Mouse (Mus musculus) liver, embryonic 14.5 days (tissue): ENCODE results near the gene Naip5. TPM values are rescaled to one million over a fixed set of nuclear protein-coding genes. Genes with fewer than 3 reads are reported as not detected.
"Not testable (repeated sequence)": the region's sequence is repeated elsewhere in the genome, so short reads cannot be mapped to it uniquely, and the experiment has no call there.

Experiments used
- ATAC-seq: fragments of 200-750 bp; cut with Nextera tagmentation; 2 replicates; pipeline ENCODE4 v1.8.0; 2017; ENCODE audit warnings: moderate number of reproducible peaks, mild to moderate bottlenecking, moderate library complexity; ENCODE audit not compliant: insufficient read depth
- DNase-seq, 3 experiments: peaks; one replicate each; pipeline ENCODE4 v3.0.0-alpha.2; 2012 to 2013; ENCODE audit warnings: low read depth in 3 of 3, low spot score in 3 of 3
- H3K27ac ChIP-seq: fragments of 300-500 bp; sonication (generic); 2 replicates; pipeline ENCODE4 v1.5.1; 2014; ENCODE audit warnings: moderate library complexity, mild to moderate bottlenecking, control low read depth, inconsistent platforms
- H3K27me3 ChIP-seq: fragments of 300-500 bp; sonication (generic); 2 replicates; pipeline ENCODE4 v1.6.1; 2014; ENCODE audit warnings: mild to moderate bottlenecking, low read length, moderate library complexity; ENCODE audit not compliant: control insufficient read depth, insufficient read depth
- H3K36me3 ChIP-seq: fragments of 300-500 bp; sonication (generic); replicated peaks from 2 replicates; pipeline ENCODE4 v1.6.1; 2014; ENCODE audit warnings: low read depth; ENCODE audit not compliant: control insufficient read depth, insufficient read depth
- H3K4me1 ChIP-seq, 2 experiments: fragments of 200-500 bp in 1 of 2; fragments of 300-500 bp in 1 of 2; sonication (generic) in 1 of 2; replicated peaks; 2 replicates each; pipeline ENCODE4 v1.6.1; 2012 to 2014; ENCODE audit warnings: antibody characterized with exemption in 1 of 2, inconsistent platforms in 1 of 2, low read length in 1 of 2; ENCODE audit not compliant: control insufficient read depth in 2 of 2, insufficient read depth in 2 of 2
- H3K4me2 ChIP-seq: fragments of 300-500 bp; sonication (generic); 2 replicates; pipeline ENCODE4 v1.6.1; 2014; ENCODE audit warnings: low read depth, mild to moderate bottlenecking, control low read depth, moderate library complexity
- H3K4me3 ChIP-seq, 2 experiments: fragments of 200-500 bp in 1 of 2; fragments of 300-500 bp in 1 of 2; sonication (generic) in 1 of 2; 2 replicates each; pipeline ENCODE4 v1.5.1; 2012 to 2014; ENCODE audit warnings: low read depth in 2 of 2, low read length in 2 of 2, mild to moderate bottlenecking in 2 of 2, control low read depth in 1 of 2, inconsistent platforms in 1 of 2, moderate library complexity in 1 of 2; ENCODE audit not compliant: insufficient read depth in 1 of 2
- H3K9ac ChIP-seq: fragments of 300-500 bp; sonication (generic); replicated peaks from 2 replicates; pipeline ENCODE4 v1.6.1; 2014; ENCODE audit warnings: mild to moderate bottlenecking, control low read depth, moderate library complexity
- H3K9me3 ChIP-seq: fragments of 300-500 bp; sonication (generic); 2 replicates; pipeline ENCODE4 v1.6.1; 2016; ENCODE audit warnings: low read length, mixed read lengths; ENCODE audit not compliant: control insufficient read depth
- CTCF ChIP-seq: IDR thresholded peaks from 2 replicates; pipeline ENCODE4 v1.5.1; 2016; ENCODE audit warnings: antibody characterized with exemption, low read depth, control low read depth
- EP300 ChIP-seq: IDR thresholded peaks from 2 replicates; pipeline ENCODE4 v1.6.1; 2016; ENCODE audit warnings: antibody characterized with exemption, low read depth
- WGBS: fragments of 180-500 bp; shearing (Covaris S2); extraction: QIAGEN DNeasy Blood & Tissue Kit; methylation state at CpG from one replicate; pipeline ENCODE4 v1.1.7; 2014; ENCODE audit not compliant: insufficient replicate concordance; 5-methylcytosine and 5-hydroxymethylcytosine counted together
- polyA plus RNA-seq, 2 experiments: library from polyadenylated mRNA; depleted of rRNA in 1 of 2; stranded (reverse) in 1 of 2; unstranded in 1 of 2; fragments of >200 nt; fragmentation: Nextera tagmentation in 1 of 2; extraction: Ambion mirVana in 1 of 2; gene quantifications; 2 replicates each; pipeline versions ENCODE4 v1.2.1 to v1.2.3; 2012 to 2014

Naip5 gene
- polyA plus RNA-seq, 2 experiments: 0.34 to 0.95 TPM

DNA sequence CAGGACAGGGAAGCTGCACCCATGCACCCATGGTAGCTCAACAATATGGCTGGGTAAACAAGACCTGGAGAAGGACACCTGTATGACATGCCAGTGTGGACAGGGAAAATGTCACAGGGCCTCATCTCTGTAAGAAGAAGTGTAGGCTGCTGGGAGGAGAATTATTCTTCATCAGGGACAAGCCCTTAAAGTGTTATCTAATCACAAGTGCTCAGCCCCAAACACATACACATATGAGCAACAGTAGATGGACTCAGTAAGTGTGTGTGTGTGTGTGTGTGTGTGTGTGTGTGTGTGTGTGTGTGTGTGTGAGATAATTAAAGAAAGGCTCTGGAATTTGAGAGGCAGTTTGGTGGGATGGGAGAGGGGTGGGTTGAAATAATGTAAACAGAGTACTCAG lies 45.3 kb downstream of the Naip5 start:
- Histone ChIP-seq H3K27me3 (no peaks in the 10 kb centered on the region), H3K9ac (no peak overlapping the region), H3K4me2 (peak overlapping the region; percentile 64), H3K4me1 (peaks cover 6 to 9% of the 10 kb centered on the region in 2 experiments; a peak in 3 of 4 replicates), H3K27ac (no peak overlapping the region), H3K9me3 (no peaks in the 10 kb centered on the region), H3K36me3 (no peaks in the 10 kb centered on the region), H3K4me3 (peak overlapping the region; percentile 27 to 42; a peak in 2 of 4 replicates)
- DNase-seq: no peak
- peak; percentile 63 for ATAC-seq
- TF ChIP-seq CTCF (no peak), EP300 (peak; percentile 40; the same call in 1 of the 2 replicates)

DNA sequence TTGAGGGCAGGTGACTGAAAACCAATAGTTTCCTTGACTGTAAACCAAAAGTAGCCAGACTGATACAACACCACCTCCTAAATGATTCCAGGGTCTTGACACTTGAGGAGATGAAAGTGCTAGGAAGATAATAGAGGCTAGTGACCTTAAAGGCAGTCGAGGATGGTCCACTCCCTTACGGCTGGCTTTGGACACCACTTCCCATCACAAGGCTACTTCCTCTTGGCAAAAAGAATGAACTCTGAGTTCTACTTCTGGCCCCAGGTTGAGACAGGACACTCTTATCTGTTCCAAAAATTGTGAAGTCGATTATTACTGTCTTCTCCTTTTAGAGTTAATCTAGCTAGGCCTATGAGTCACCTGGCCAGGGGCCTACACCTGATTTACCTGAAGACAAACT lies 50.7 kb downstream of the Naip5 start:
- H3K9me3 ChIP-seq: no peaks in the 10 kb centered on the region
- no peak overlapping the region for H3K4me2 ChIP-seq
- no peak overlapping the region for H3K4me3 ChIP-seq
- DNase-seq: no peak
- TF ChIP-seq CTCF (no peak), EP300 (no peak)
- no peaks in the 10 kb centered on the region for H3K27me3 ChIP-seq
- peaks cover 2% of the 10 kb centered on the region in 2 experiments; a peak in 1 of 4 replicates for H3K4me1 ChIP-seq
- no peak overlapping the region for H3K27ac ChIP-seq
- 47% methylated on average over 3 of the region's 3 CpGs for WGBS
- no peak overlapping the region for H3K9ac ChIP-seq
- no peaks in the 10 kb centered on the region for H3K36me3 ChIP-seq
- ATAC-seq: no peak

DNA sequence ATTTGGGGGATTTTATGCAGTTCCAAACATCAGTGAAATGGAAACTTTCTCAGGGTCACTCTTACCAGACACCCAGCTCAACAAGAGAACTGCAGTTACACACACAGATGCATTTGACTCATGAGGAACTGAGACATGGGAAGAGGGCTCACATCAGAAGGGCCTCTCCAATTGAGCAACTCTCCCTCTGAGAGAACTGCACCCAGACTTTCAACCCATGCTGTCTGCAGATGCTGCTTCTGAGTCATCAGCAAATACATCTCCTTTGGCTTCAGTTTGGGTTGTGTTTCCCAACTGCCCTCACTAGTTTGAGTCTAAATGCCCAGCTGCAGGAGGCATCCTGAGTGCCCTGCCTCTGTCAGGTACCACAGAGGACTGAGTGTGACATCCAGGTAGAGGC lies 63.0 kb downstream of the Naip5 start:
- H3K9ac ChIP-seq, ATAC-seq, H3K4me2 ChIP-seq, H3K9me3 ChIP-seq, H3K4me1 ChIP-seq, H3K4me3 ChIP-seq, H3K27me3 ChIP-seq, H3K27ac ChIP-seq, H3K36me3 ChIP-seq: not testable (repeated sequence)
- DNase-seq: peak in 1 of 3 experiments; percentile 17

- H3K4me1 ChIP-seq, DNase-seq, H3K27me3 ChIP-seq, H3K9ac ChIP-seq, H3K27ac ChIP-seq, H3K9me3 ChIP-seq, ATAC-seq, H3K4me2 ChIP-seq, H3K36me3 ChIP-seq, H3K4me3 ChIP-seq: not testable (repeated sequence)
- WGBS: 81% methylated on average over 3 of the region's 5 CpGs
Measured at GRCm38 (mm10) chr13:100174360-100174759, 71.8 kb downstream of the Naip5 start.

GRCm38 (mm10) chr13:100166378-100166777 lies 79.7 kb downstream of the Naip5 start:
- H3K27me3 ChIP-seq, ATAC-seq, H3K27ac ChIP-seq, H3K36me3 ChIP-seq, DNase-seq, H3K9ac ChIP-seq, H3K9me3 ChIP-seq, H3K4me1 ChIP-seq, H3K4me2 ChIP-seq, H3K4me3 ChIP-seq: not testable (repeated sequence)
- WGBS: 56% methylated on average over 2 of the region's 2 CpGs

GRCm38 (mm10) chr13:100162467-100162866 lies 83.7 kb downstream of the Naip5 start:
- H3K36me3 ChIP-seq, H3K9me3 ChIP-seq, H3K4me3 ChIP-seq, H3K27me3 ChIP-seq, H3K27ac ChIP-seq, DNase-seq, ATAC-seq, H3K4me1 ChIP-seq, H3K9ac ChIP-seq, H3K4me2 ChIP-seq: not testable (repeated sequence)

Other genes starting within 250 kb of the Naip5 start
- gene Mccc2, start 230.7 kb downstream of the Naip5 start, polyA plus RNA-seq (2012; rRNA removed): 5.4 and 6.9 TPM in 2 replicates
- 14.7 and 17.6 TPM in 2 replicates for gene Mccc2, start 230.7 kb downstream of the Naip5 start, polyA plus RNA-seq (2014; fragmentation: Nextera tagmentation; extraction: Ambion mirVana)
- 3.4 and 5.4 TPM in 2 replicates for gene Bdp1, start 142.3 kb downstream of the Naip5 start, polyA plus RNA-seq (2012; rRNA removed)
- gene Bdp1, start 142.3 kb downstream of the Naip5 start, polyA plus RNA-seq (2014; fragmentation: Nextera tagmentation; extraction: Ambion mirVana): 7.8 and 8.7 TPM in 2 replicates
- gene Serf1, start 138.3 kb downstream of the Naip5 start, polyA plus RNA-seq (2012; rRNA removed): 4.3 and 8.9 TPM in 2 replicates
- gene Serf1, start 138.3 kb downstream of the Naip5 start, polyA plus RNA-seq (2014; fragmentation: Nextera tagmentation; extraction: Ambion mirVana): 20.2 and 21.7 TPM in 2 replicates
- gene Smn1, start 121.5 kb downstream of the Naip5 start, polyA plus RNA-seq (2012; rRNA removed): 17.4 and 26.2 TPM in 2 replicates
- 22.8 and 23.5 TPM in 2 replicates for gene Smn1, start 121.5 kb downstream of the Naip5 start, polyA plus RNA-seq (2014; fragmentation: Nextera tagmentation; extraction: Ambion mirVana)
- gene Naip2, start 44.2 kb downstream of the Naip5 start, polyA plus RNA-seq (2012; rRNA removed): 1.2 and 1.9 TPM in 2 replicates
- 2.0 and 2.6 TPM in 2 replicates for gene Naip2, start 44.2 kb downstream of the Naip5 start, polyA plus RNA-seq (2014; fragmentation: Nextera tagmentation; extraction: Ambion mirVana)
- 0.76 and 0.77 TPM in 2 replicates for gene Naip6, start 71.4 kb upstream of the Naip5 start, polyA plus RNA-seq (2012; rRNA removed)
- gene Naip6, start 71.4 kb upstream of the Naip5 start, polyA plus RNA-seq (2014; fragmentation: Nextera tagmentation; extraction: Ambion mirVana): 0.28 and 0.44 TPM in 2 replicates
- gene Naip1, start 206.5 kb upstream of the Naip5 start, polyA plus RNA-seq (2012; rRNA removed): 0.01 TPM in 2 replicates
- not detected in 2 replicates for gene Naip1, start 206.5 kb upstream of the Naip5 start, polyA plus RNA-seq (2014; fragmentation: Nextera tagmentation; extraction: Ambion mirVana)
- gene Gtf2h2, start 246.3 kb upstream of the Naip5 start, polyA plus RNA-seq (2012; rRNA removed): 18.5 and 26.3 TPM in 2 replicates
- 25.1 and 28.2 TPM in 2 replicates for gene Gtf2h2, start 246.3 kb upstream of the Naip5 start, polyA plus RNA-seq (2014; fragmentation: Nextera tagmentation; extraction: Ambion mirVana)